Mouse (Mus musculus) neural tube, embryonic 15.5 days (tissue): ENCODE data around the gene Xbp1. TPM values are rescaled to one million over a fixed set of nuclear protein-coding genes. Genes with fewer than 3 reads are reported as not detected.
A peak's percentile ranks its signal among the peaks of the same experiment; 100 is the strongest.
"Not testable (repeated sequence)": the region's sequence is repeated elsewhere in the genome, so short reads cannot be mapped to it uniquely, and the experiment has no call there.

ENCODE experiments used
- ATAC-seq: fragments of 200-750 bp; cut with Nextera tagmentation; 2 replicates; pipeline ENCODE4 v1.8.0; 2017; ENCODE audit warnings: mild to moderate bottlenecking, moderate TSS enrichment, moderate library complexity; ENCODE audit not compliant: low FRiP score
- H3K27ac ChIP-seq: fragments of 300-500 bp; sonication (generic); replicated peaks from 2 replicates; pipeline ENCODE4 v1.5.1; 2015; ENCODE audit warnings: mild to moderate bottlenecking, inconsistent platforms
- H3K27me3 ChIP-seq: fragments of 300-500 bp; sonication (generic); replicated peaks from 2 replicates; pipeline ENCODE4 v1.6.1; 2015; ENCODE audit warnings: inconsistent platforms
- H3K36me3 ChIP-seq: fragments of 300-500 bp; sonication (generic); 2 replicates; pipeline ENCODE4 v1.6.1; 2015; ENCODE audit warnings: inconsistent platforms
- H3K4me1 ChIP-seq: fragments of 300-500 bp; sonication (generic); 2 replicates; pipeline ENCODE4 v1.6.1; 2015; ENCODE audit warnings: inconsistent platforms
- H3K4me2 ChIP-seq: fragments of 300-500 bp; sonication (generic); 2 replicates; pipeline ENCODE4 v1.6.1; 2015; ENCODE audit warnings: inconsistent platforms, mild to moderate bottlenecking, moderate library complexity
- H3K4me3 ChIP-seq: fragments of 300-500 bp; sonication (generic); replicated peaks from 2 replicates; pipeline ENCODE4 v1.5.1; 2015; ENCODE audit warnings: mild to moderate bottlenecking, inconsistent platforms
- H3K9ac ChIP-seq: fragments of 300-500 bp; sonication (generic); replicated peaks from 2 replicates; pipeline ENCODE4 v1.6.1; 2015; ENCODE audit warnings: mild to moderate bottlenecking, inconsistent platforms
- H3K9me3 ChIP-seq: fragments of 300-500 bp; sonication (generic); replicated peaks from 2 replicates; pipeline ENCODE4 v1.6.1; 2016; ENCODE audit warnings: inconsistent platforms
- WGBS: fragments of 180-500 bp; shearing (Covaris S2); methylation state at CpG from one replicate; pipeline ENCODE4 v1.1.7; 2015; ENCODE audit warnings: mixed read lengths; 5-methylcytosine and 5-hydroxymethylcytosine counted together
- polyA plus RNA-seq: library from polyadenylated mRNA; unstranded; fragments of >200 nt; fragmentation: Nextera tagmentation; extraction: Ambion mirVana; gene quantifications from 2 replicates; pipeline ENCODE4 v1.2.1, GENCODE M21; 2015

Xbp1 gene
- polyA plus RNA-seq: 154 and 184 TPM in 2 replicates

GRCm38 (mm10) chr11:5520412-5521265 lies at the start of gene Xbp1:
Xbp1 (plus strand) TSS chr11:5520659.
- H3K27ac ChIP-seq: peak within 1 kb of the TSS; percentile 92
- WGBS: under 1% methylated on average over 67 of the region's 72 CpGs
- H3K9ac ChIP-seq: peak within 1 kb of the TSS; percentile 97
- H3K27me3 ChIP-seq: no peaks in the 10 kb centered on the region
- peak; percentile 98 for ATAC-seq
- peak within 1 kb of the TSS; percentile 81 for H3K4me3 ChIP-seq
- H3K9me3 ChIP-seq: no peaks in the 10 kb centered on the region
- H3K4me1 ChIP-seq: peaks cover 34% of the 10 kb centered on the region
- peak within 1 kb of the TSS; percentile 72 for H3K4me2 ChIP-seq
- peaks cover 29% of the 10 kb centered on the region for H3K36me3 ChIP-seq

GRCm38 (mm10) chr11:5474130-5474529 lies 46.3 kb upstream of the Xbp1 start:
- Histone ChIP-seq H3K27me3 (no peaks in the 10 kb centered on the region), H3K4me1 (no peaks in the 10 kb centered on the region), H3K4me3 (no peak overlapping the region), H3K4me2 (no peak overlapping the region), H3K27ac (no peak overlapping the region), H3K36me3 (no peaks in the 10 kb centered on the region), H3K9me3 (no peaks in the 10 kb centered on the region), H3K9ac (no peak overlapping the region)
- 15% methylated on average over 5 of the region's 5 CpGs for WGBS
- peak; percentile 50; the same call in 1 of the 2 replicates for ATAC-seq

GRCm38 (mm10) chr11:5475556-5476118 lies 44.8 kb upstream of the Xbp1 start:
- not testable (repeated sequence) for H3K27me3 ChIP-seq, H3K36me3 ChIP-seq, H3K9ac ChIP-seq, ATAC-seq, H3K4me1 ChIP-seq, H3K27ac ChIP-seq, H3K4me3 ChIP-seq, H3K4me2 ChIP-seq, H3K9me3 ChIP-seq
- WGBS: 86% methylated on average over 2 of the region's 2 CpGs

GRCm38 (mm10) chr11:5476806-5477205 lies 43.7 kb upstream of the Xbp1 start:
- no peaks in the 10 kb centered on the region for H3K4me1 ChIP-seq
- H3K36me3 ChIP-seq: no peaks in the 10 kb centered on the region
- no peak overlapping the region for H3K4me2 ChIP-seq
- WGBS: 79% methylated on average over 4 of the region's 4 CpGs
- no peak for ATAC-seq
- H3K9me3 ChIP-seq: no peaks in the 10 kb centered on the region
- no peak overlapping the region for H3K27ac ChIP-seq
- no peak overlapping the region for H3K9ac ChIP-seq
- no peaks in the 10 kb centered on the region for H3K27me3 ChIP-seq
- no peak overlapping the region for H3K4me3 ChIP-seq

GRCm38 (mm10) chr11:5478193-5478592 lies 42.3 kb upstream of the Xbp1 start:
- Histone ChIP-seq H3K27me3 (no peaks in the 10 kb centered on the region), H3K27ac (no peak overlapping the region), H3K4me1 (no peaks in the 10 kb centered on the region), H3K9me3 (no peaks in the 10 kb centered on the region), H3K36me3 (no peaks in the 10 kb centered on the region), H3K4me2 (no peak overlapping the region), H3K4me3 (no peak overlapping the region), H3K9ac (no peak overlapping the region)
- 87% methylated on average over 7 of the region's 7 CpGs for WGBS
- ATAC-seq: no peak

GRCm38 (mm10) chr11:5478831-5479230 lies 41.6 kb upstream of the Xbp1 start:
- Histone ChIP-seq H3K4me3 (no peak overlapping the region), H3K27me3 (no peaks in the 10 kb centered on the region), H3K9ac (no peak overlapping the region), H3K4me1 (no peaks in the 10 kb centered on the region), H3K36me3 (no peaks in the 10 kb centered on the region), H3K27ac (no peak overlapping the region), H3K4me2 (no peak overlapping the region), H3K9me3 (no peaks in the 10 kb centered on the region)
- no peak for ATAC-seq
- 94% methylated on average over 3 of the region's 3 CpGs for WGBS

GRCm38 (mm10) chr11:5482581-5482980 lies 37.9 kb upstream of the Xbp1 start:
- H3K9ac ChIP-seq: no peak overlapping the region
- H3K36me3 ChIP-seq: no peaks in the 10 kb centered on the region
- WGBS: 89% methylated on average over 13 of the region's 13 CpGs
- no peak for ATAC-seq
- H3K4me2 ChIP-seq: no peak overlapping the region
- H3K27ac ChIP-seq: no peak overlapping the region
- H3K4me1 ChIP-seq: peaks cover 8% of the 10 kb centered on the region
- no peaks in the 10 kb centered on the region for H3K27me3 ChIP-seq
- no peak overlapping the region for H3K4me3 ChIP-seq
- no peaks in the 10 kb centered on the region for H3K9me3 ChIP-seq

GRCm38 (mm10) chr11:5485193-5486011 lies 35.1 kb upstream of the Xbp1 start:
- Histone ChIP-seq H3K27ac (peak overlapping the region; percentile 56), H3K9me3 (no peaks in the 10 kb centered on the region), H3K36me3 (no peaks in the 10 kb centered on the region), H3K4me2 (peak overlapping the region; percentile 70), H3K4me1 (peaks cover 8% of the 10 kb centered on the region), H3K9ac (peak overlapping the region; percentile 40), H3K27me3 (no peaks in the 10 kb centered on the region), H3K4me3 (peak overlapping the region; percentile 42)
- WGBS: 10% methylated on average over 15 of the region's 15 CpGs
- ATAC-seq: peak; percentile 81

GRCm38 (mm10) chr11:5489433-5489832 lies 31.0 kb upstream of the Xbp1 start:
- not testable (repeated sequence) for H3K4me3 ChIP-seq, H3K4me2 ChIP-seq, H3K36me3 ChIP-seq, H3K27ac ChIP-seq, H3K4me1 ChIP-seq, H3K27me3 ChIP-seq, H3K9ac ChIP-seq, ATAC-seq, H3K9me3 ChIP-seq
- 93% methylated on average over 10 of the region's 10 CpGs for WGBS

GRCm38 (mm10) chr11:5490989-5491656 lies 29.3 kb upstream of the Xbp1 start:
- Histone ChIP-seq H3K9ac (no peak overlapping the region), H3K9me3 (no peaks in the 10 kb centered on the region), H3K27ac (no peak overlapping the region), H3K27me3 (no peaks in the 10 kb centered on the region), H3K4me3 (no peak overlapping the region), H3K36me3 (no peaks in the 10 kb centered on the region), H3K4me2 (no peak overlapping the region), H3K4me1 (0 out of 2 replicates have a peak, but pooled peaks cover 2% of the 10 kb centered on the region)
- no peak for ATAC-seq
- 83% methylated on average over 10 of the region's 10 CpGs for WGBS

GRCm38 (mm10) chr11:5491912-5492311 lies 28.5 kb upstream of the Xbp1 start:
- 76% methylated on average over 7 of the region's 7 CpGs for WGBS
- H3K4me1 ChIP-seq: no peaks in the 10 kb centered on the region
- H3K9ac ChIP-seq: no peak overlapping the region
- no peaks in the 10 kb centered on the region for H3K27me3 ChIP-seq
- no peaks in the 10 kb centered on the region for H3K9me3 ChIP-seq
- H3K36me3 ChIP-seq: no peaks in the 10 kb centered on the region
- ATAC-seq: no peak
- no peak overlapping the region for H3K4me3 ChIP-seq
- no peak overlapping the region for H3K27ac ChIP-seq
- no peak overlapping the region for H3K4me2 ChIP-seq
